Mouse (Mus musculus) olfactory bulb, adult 2 months (tissue): ENCODE data around the gene Flywch2.

Experiments used
- CTCF ChIP-seq: fragments of 200-500 bp; IDR thresholded peaks from 2 replicates; pipeline ENCODE4 v1.5.1; 2012; ENCODE audit warnings: low read depth, mild to moderate bottlenecking, low read length, moderate library complexity; ENCODE audit not compliant: insufficient read depth
- POLR2A ChIP-seq: fragments of 200-500 bp; IDR thresholded peaks from 2 replicates; pipeline ENCODE4 v1.6.1; 2012; ENCODE audit warnings: mild to moderate bottlenecking, low read depth, low read length, moderate library complexity; ENCODE audit not compliant: insufficient read depth

- no peak for TF ChIP-seq CTCF
- no peak for TF ChIP-seq POLR2A
These were observed 9.7 kb downstream of the Flywch2 start for GRCm38 (mm10) chr17:23776216-23776615.
